Mouse (Mus musculus) cerebellum, adult (tissue): ENCODE results near the gene Serpinb8.

Experiments
- ATAC-seq: cut with Nextera tagmentation; 2 replicates; pipeline ENCODE4 v1.9.2; 2017; ENCODE audit warnings: mild to moderate bottlenecking, moderate library complexity, mixed read lengths; ENCODE audit not compliant: insufficient number of reproducible peaks, low FRiP score, low TSS enrichment

Gene Serpinb8

GRCm38 (mm10) chr1:107589691-107590470 lies at the start of gene Serpinb8:
Gene Serpinb8, plus strand, starts transcription at chr1:107590006.
- peak; percentile 91 for ATAC-seq

- no peak for ATAC-seq
Measured at GRCm38 (mm10) chr1:107559494-107559893, 30.3 kb upstream of the Serpinb8 start.

GRCm38 (mm10) chr1:107562110-107562509 lies 27.7 kb upstream of the Serpinb8 start:
- no peak for ATAC-seq

GRCm38 (mm10) chr1:107565644-107566043 lies 24.2 kb upstream of the Serpinb8 start:
- ATAC-seq: peak; percentile 61; the same call in 1 of the 2 replicates

- ATAC-seq: no peak
Measured at GRCm38 (mm10) chr1:107576094-107576493, 13.7 kb upstream of the Serpinb8 start.

- no peak for ATAC-seq
Measured at GRCm38 (mm10) chr1:107577514-107577913, 12.3 kb upstream of the Serpinb8 start.

GRCm38 (mm10) chr1:107581220-107581619 lies 8.6 kb upstream of the Serpinb8 start:
- no peak for ATAC-seq

GRCm38 (mm10) chr1:107582900-107583299 lies 6.9 kb upstream of the Serpinb8 start:
- ATAC-seq: no peak

- no peak for ATAC-seq
Measured at GRCm38 (mm10) chr1:107583958-107584376, 5.8 kb upstream of the Serpinb8 start.

GRCm38 (mm10) chr1:107584932-107585331 lies 4.9 kb upstream of the Serpinb8 start:
- no peak for ATAC-seq

GRCm38 (mm10) chr1:107586196-107586595 lies 3.6 kb upstream of the Serpinb8 start:
- no peak for ATAC-seq

GRCm38 (mm10) chr1:107588206-107588605 lies 1.6 kb upstream of the Serpinb8 start:
- peak; percentile 60 for ATAC-seq

- ATAC-seq: peak; percentile 33
Measured at GRCm38 (mm10) chr1:107588642-107589041, 1.2 kb upstream of the Serpinb8 start.

GRCm38 (mm10) chr1:107592644-107593043 lies 2.8 kb downstream of the Serpinb8 start:
- ATAC-seq: no peak

GRCm38 (mm10) chr1:107593469-107593868 lies 3.7 kb downstream of the Serpinb8 start:
- ATAC-seq: no peak

- ATAC-seq: no peak
Measured at GRCm38 (mm10) chr1:107596874-107597273, 7.1 kb downstream of the Serpinb8 start.

GRCm38 (mm10) chr1:107598476-107598875 lies 8.7 kb downstream of the Serpinb8 start:
- peak; percentile 82 for ATAC-seq

GRCm38 (mm10) chr1:107608942-107609341 lies 19.1 kb downstream of the Serpinb8 start:
- no peak for ATAC-seq

- no peak for ATAC-seq
Measured at GRCm38 (mm10) chr1:107614087-107614486, 24.3 kb downstream of the Serpinb8 start.

- ATAC-seq: no peak
Measured at GRCm38 (mm10) chr1:107622017-107622416, 32.2 kb downstream of the Serpinb8 start.

GRCm38 (mm10) chr1:107635936-107636335 lies 46.1 kb downstream of the Serpinb8 start:
- ATAC-seq: no peak

- no peak for ATAC-seq
Measured at GRCm38 (mm10) chr1:107638056-107638455, 48.2 kb downstream of the Serpinb8 start.
